Mouse (Mus musculus) intestine, embryonic 16.5 days (tissue): ENCODE measurements at regions not wholly inside any gene's neighbourhood (a gene's known extent, or its start where the extent isn't known, plus 50 kb on each side); places are given as distances from the start of the nearest gene placed in this dataset.

Experiments used
- ATAC-seq: fragments of 200-750 bp; cut with Nextera tagmentation; 2 replicates; pipeline ENCODE4 v1.8.0; 2017; ENCODE audit warnings: moderate TSS enrichment, moderate library complexity
- H3K27ac ChIP-seq: fragments of 300-500 bp; sonication (generic); 2 replicates; pipeline ENCODE4 v1.5.1; 2014; ENCODE audit warnings: mild to moderate bottlenecking, low read length
- H3K27me3 ChIP-seq: fragments of 300-500 bp; sonication (generic); replicated peaks from 2 replicates; pipeline ENCODE4 v1.6.1; 2014; ENCODE audit warnings: low read length, control low read depth, mixed read lengths; ENCODE audit not compliant: control insufficient read depth, insufficient read depth
- H3K36me3 ChIP-seq: fragments of 300-500 bp; sonication (generic); 2 replicates; pipeline ENCODE4 v1.6.1; 2014; ENCODE audit warnings: low read length, control low read depth; ENCODE audit not compliant: control insufficient read depth, insufficient read depth
- H3K4me1 ChIP-seq: fragments of 300-500 bp; sonication (generic); 2 replicates; pipeline ENCODE4 v1.6.1; 2014; ENCODE audit warnings: low read length, control low read depth, mixed read lengths; ENCODE audit not compliant: control insufficient read depth, insufficient read depth
- H3K4me2 ChIP-seq: fragments of 300-500 bp; sonication (generic); 2 replicates; pipeline ENCODE4 v1.6.1; 2014; ENCODE audit warnings: low read depth, low read length, control low read depth
- H3K4me3 ChIP-seq: fragments of 300-500 bp; sonication (generic); 2 replicates; pipeline ENCODE4 v1.5.1; 2014; ENCODE audit warnings: mild to moderate bottlenecking, low read length
- H3K9ac ChIP-seq: fragments of 300-500 bp; sonication (generic); 2 replicates; pipeline ENCODE4 v1.6.1; 2014; ENCODE audit warnings: low read depth, low read length
- H3K9me3 ChIP-seq: fragments of 300-500 bp; sonication (generic); 2 replicates; pipeline ENCODE4 v1.6.1; 2016; ENCODE audit warnings: low read length, control low read depth; ENCODE audit not compliant: control insufficient read depth
- WGBS: fragments of 180-500 bp; shearing (Covaris S2); extraction: QIAGEN DNeasy Blood & Tissue Kit; methylation state at CpG from one replicate; pipeline ENCODE4 v1.1.7; 2014; 5-methylcytosine and 5-hydroxymethylcytosine counted together

- Histone ChIP-seq H3K9ac (no peak overlapping the region), H3K27me3 (no peaks in the 10 kb centered on the region), H3K27ac (no peak overlapping the region), H3K4me1 (peaks cover 4% of the 10 kb centered on the region; the same call in 1 of the 2 replicates), H3K36me3 (no peaks in the 10 kb centered on the region), H3K9me3 (no peaks in the 10 kb centered on the region), H3K4me3 (no peak overlapping the region), H3K4me2 (no peak overlapping the region)
- WGBS = 69% methylated on average over 7 of the region's 7 CpGs
- ATAC-seq = no peak
Measured at GRCm38 (mm10) chr10:21492254-21492894, 100.6 kb upstream of the 1700020N01Rik start.

- 41% methylated on average over 1 of the region's 1 CpGs for WGBS
- no peak overlapping the region for H3K9ac ChIP-seq
- H3K4me3 ChIP-seq = no peak overlapping the region
- ATAC-seq = no peak
- no peak overlapping the region for H3K4me2 ChIP-seq
- H3K27ac ChIP-seq = no peak overlapping the region
- no peaks in the 10 kb centered on the region for H3K36me3 ChIP-seq
- no peaks in the 10 kb centered on the region for H3K9me3 ChIP-seq
- H3K4me1 ChIP-seq = peaks cover 4% of the 10 kb centered on the region; the same call in 1 of the 2 replicates
- no peaks in the 10 kb centered on the region for H3K27me3 ChIP-seq
Measured at GRCm38 (mm10) chr10:21494536-21494935, 98.4 kb upstream of the 1700020N01Rik start.

- H3K4me3 ChIP-seq = no peak overlapping the region
- 87% methylated on average over 3 of the region's 3 CpGs for WGBS
Measured at GRCm38 (mm10) chr10:21497110-21497509, 95.8 kb upstream of the 1700020N01Rik start.

DNA sequence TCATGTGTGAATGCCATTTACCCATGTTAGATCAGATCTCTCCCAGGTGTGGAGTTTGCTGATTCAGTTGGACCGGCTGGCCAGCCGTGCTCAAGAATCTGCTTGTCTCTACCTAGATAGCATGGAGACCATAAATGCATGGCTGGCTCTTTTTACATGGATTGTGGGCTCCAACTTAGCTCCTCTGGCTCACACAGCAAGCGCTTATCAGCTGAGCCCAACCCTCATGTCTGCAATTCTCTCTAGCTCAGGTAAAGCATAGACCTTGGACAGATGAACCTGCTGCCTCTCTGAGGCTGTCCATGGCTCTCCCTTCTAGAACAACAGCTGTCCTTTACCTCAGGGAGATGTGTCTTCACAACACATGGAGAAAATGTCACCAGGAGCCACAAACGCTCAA lies 94.8 kb upstream of the 1700020N01Rik start:
- Histone ChIP-seq H3K4me1 (no peaks in the 10 kb centered on the region; the same call in 1 of the 2 replicates), H3K36me3 (no peaks in the 10 kb centered on the region), H3K9ac (no peak overlapping the region), H3K9me3 (no peaks in the 10 kb centered on the region), H3K27ac (no peak overlapping the region), H3K4me3 (no peak overlapping the region), H3K27me3 (no peaks in the 10 kb centered on the region), H3K4me2 (no peak overlapping the region)
- ATAC-seq = peak; percentile 89
- WGBS = 67% methylated on average over 4 of the region's 4 CpGs

More at GRCm38 (mm10) chr10:21497110-21497509, 95.8 kb upstream of the 1700020N01Rik start:
- Histone ChIP-seq H3K36me3 (no peaks in the 10 kb centered on the region), H3K27me3 (no peaks in the 10 kb centered on the region), H3K4me1 (no peaks in the 10 kb centered on the region; the same call in 1 of the 2 replicates), H3K27ac (no peak overlapping the region), H3K9me3 (no peaks in the 10 kb centered on the region), H3K9ac (no peak overlapping the region), H3K4me2 (no peak overlapping the region)
- ATAC-seq = no peak

DNA sequence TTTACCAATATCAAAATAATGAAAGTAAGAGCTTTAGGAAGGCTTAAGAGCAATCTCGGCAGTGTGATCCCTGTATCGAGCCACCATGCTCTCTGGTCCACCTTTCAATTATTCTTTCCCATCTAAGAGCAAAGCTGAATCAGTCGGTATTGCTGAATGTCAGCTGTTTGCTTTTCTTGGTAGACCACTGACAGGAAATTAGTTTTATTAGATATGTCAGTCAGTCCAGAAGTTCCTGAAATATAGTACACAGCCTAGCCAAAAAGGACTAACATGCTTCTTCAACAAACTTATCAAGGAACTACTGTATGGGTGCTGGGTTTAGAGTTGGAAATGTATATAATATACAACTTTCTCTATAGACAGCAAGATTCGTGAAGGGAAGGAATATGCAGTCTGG lies 91.3 kb upstream of the 1700020N01Rik start:
- no peaks in the 10 kb centered on the region for H3K9me3 ChIP-seq
- H3K4me1 ChIP-seq = no peaks in the 10 kb centered on the region
- no peaks in the 10 kb centered on the region for H3K27me3 ChIP-seq
- H3K36me3 ChIP-seq = no peaks in the 10 kb centered on the region
- no peak overlapping the region for H3K9ac ChIP-seq
- H3K4me2 ChIP-seq = no peak overlapping the region
- WGBS = 91% methylated on average over 4 of the region's 4 CpGs
- ATAC-seq = no peak
- no peak overlapping the region for H3K4me3 ChIP-seq
- H3K27ac ChIP-seq = no peak overlapping the region

GRCm38 (mm10) chr10:21504431-21504830 lies 88.5 kb upstream of the 1700020N01Rik start:
- no peaks in the 10 kb centered on the region for H3K27me3 ChIP-seq
- ATAC-seq = no peak
- no peak overlapping the region for H3K27ac ChIP-seq
- H3K4me1 ChIP-seq = no peaks in the 10 kb centered on the region
- H3K4me2 ChIP-seq = no peak overlapping the region
- H3K9ac ChIP-seq = no peak overlapping the region
- H3K4me3 ChIP-seq = no peak overlapping the region
- no peaks in the 10 kb centered on the region for H3K9me3 ChIP-seq
- WGBS = 84% methylated on average over 3 of the region's 3 CpGs
- H3K36me3 ChIP-seq = no peaks in the 10 kb centered on the region

DNA sequence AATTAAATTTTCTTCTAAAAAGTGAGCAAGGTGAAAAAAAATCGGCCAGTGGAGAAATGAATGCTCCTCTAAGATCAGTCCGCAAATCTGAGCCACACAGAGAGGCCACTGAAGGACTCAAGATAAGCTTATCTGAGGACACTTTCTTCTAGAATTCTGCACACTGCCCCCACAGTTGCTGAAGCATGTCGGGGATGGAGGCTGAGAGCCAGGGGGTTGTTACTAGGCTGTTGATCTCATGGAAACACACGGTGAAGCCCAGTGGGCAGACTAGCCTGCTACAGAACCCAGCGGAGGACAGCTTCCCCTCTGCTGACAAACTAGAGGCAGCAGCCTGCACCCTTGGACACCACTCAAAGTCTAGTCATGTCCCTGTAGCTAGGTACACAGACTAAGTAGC lies 81.6 kb upstream of the 1700020N01Rik start:
- Histone ChIP-seq H3K27me3 (no peaks in the 10 kb centered on the region), H3K4me1 (no peaks in the 10 kb centered on the region), H3K9ac (no peak overlapping the region), H3K36me3 (no peaks in the 10 kb centered on the region), H3K9me3 (no peaks in the 10 kb centered on the region), H3K27ac (no peak overlapping the region), H3K4me3 (no peak overlapping the region), H3K4me2 (no peak overlapping the region)
- ATAC-seq = no peak
- WGBS = 60% methylated on average over 5 of the region's 5 CpGs

DNA sequence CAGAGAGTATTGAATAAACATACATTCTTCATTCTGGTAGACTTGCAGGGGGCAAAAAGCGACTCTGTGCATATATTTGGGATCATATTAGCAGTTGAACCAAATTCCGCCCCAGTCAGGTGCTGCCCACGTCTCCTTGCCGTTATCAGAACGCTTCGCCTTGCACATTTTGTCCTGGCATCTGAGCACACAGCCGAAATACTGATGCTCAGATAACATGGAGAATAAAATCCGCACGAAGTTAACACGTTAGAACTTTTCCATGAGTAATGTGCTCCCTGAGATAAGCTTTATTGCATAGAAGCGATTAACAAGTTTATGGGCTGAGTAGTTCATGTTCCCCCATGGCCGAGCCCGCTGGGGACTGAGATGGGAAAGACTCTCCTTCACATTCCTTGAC lies 80.5 kb upstream of the 1700020N01Rik start:
- 65% methylated on average over 13 of the region's 13 CpGs for WGBS
- ATAC-seq = no peak

DNA sequence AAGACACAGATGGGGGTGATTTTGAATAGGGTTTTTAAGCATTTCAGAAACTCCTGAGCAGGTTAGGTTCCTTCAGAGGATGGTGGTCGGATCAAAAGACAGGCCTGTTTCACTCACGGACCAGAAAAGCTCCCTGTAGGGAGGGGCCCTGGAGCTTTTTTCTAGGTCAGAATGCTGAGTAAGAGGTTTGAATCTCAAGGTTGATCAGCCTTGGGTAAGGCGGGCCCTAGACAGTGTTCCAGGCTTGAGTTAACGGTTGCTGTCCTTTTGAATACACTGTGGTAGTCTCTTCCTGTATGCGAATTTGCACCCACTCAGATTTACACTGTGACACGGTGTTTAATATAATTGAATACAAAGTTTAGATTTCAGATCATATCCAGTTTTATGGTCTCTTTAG lies 75.2 kb upstream of the 1700020N01Rik start:
- no peak overlapping the region for H3K4me2 ChIP-seq
- no peaks in the 10 kb centered on the region for H3K36me3 ChIP-seq
- no peak overlapping the region for H3K4me3 ChIP-seq
- no peaks in the 10 kb centered on the region for H3K9me3 ChIP-seq
- no peak overlapping the region for H3K9ac ChIP-seq
- no peak overlapping the region for H3K27ac ChIP-seq
- H3K27me3 ChIP-seq = no peaks in the 10 kb centered on the region
- 86% methylated on average over 6 of the region's 6 CpGs for WGBS
- no peaks in the 10 kb centered on the region for H3K4me1 ChIP-seq
- ATAC-seq = no peak

More for the DNA sequence above, 80.5 kb upstream of the 1700020N01Rik start:
- H3K4me2 ChIP-seq = no peak overlapping the region
- H3K4me3 ChIP-seq = no peak overlapping the region
- H3K27ac ChIP-seq = no peak overlapping the region
- H3K36me3 ChIP-seq = no peaks in the 10 kb centered on the region
- no peaks in the 10 kb centered on the region for H3K9me3 ChIP-seq
- H3K27me3 ChIP-seq = no peaks in the 10 kb centered on the region
- no peaks in the 10 kb centered on the region for H3K4me1 ChIP-seq
- H3K9ac ChIP-seq = no peak overlapping the region

DNA sequence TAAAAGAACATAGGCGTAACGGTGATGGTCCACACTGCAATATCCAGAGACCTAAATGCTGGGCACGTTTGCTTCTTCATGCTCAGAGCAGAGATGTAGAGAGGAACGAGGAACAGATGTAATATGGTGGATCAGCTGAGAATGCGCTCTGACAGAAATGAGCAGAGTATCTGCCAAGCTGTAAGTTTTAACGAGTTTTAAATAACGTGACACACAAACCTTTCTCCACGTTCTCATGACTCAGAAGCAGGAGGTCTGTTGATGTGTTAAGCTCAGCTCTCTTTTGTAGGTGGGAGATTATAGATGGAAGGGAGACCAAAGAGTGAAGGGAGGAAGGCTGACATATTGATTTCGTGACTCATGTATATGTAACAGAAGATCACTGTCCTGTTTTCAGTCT lies 72.1 kb upstream of the 1700020N01Rik start:
- Histone ChIP-seq H3K4me1 (no peaks in the 10 kb centered on the region), H3K4me3 (no peak overlapping the region), H3K27me3 (no peaks in the 10 kb centered on the region), H3K4me2 (no peak overlapping the region), H3K9ac (no peak overlapping the region), H3K27ac (no peak overlapping the region), H3K36me3 (no peaks in the 10 kb centered on the region), H3K9me3 (no peaks in the 10 kb centered on the region)
- ATAC-seq = no peak
- 89% methylated on average over 9 of the region's 9 CpGs for WGBS
